Mouse (Mus musculus): ENCODE results near the gene Errfi1. TPM values are rescaled to one million over a fixed set of nuclear protein-coding genes. Genes with fewer than 3 reads are reported as not detected.
A peak's percentile ranks its signal among the peaks of the same experiment; 100 is the strongest.
"Not testable (repeated sequence)": the region's sequence is repeated elsewhere in the genome, so short reads cannot be mapped to it uniquely, and the experiment has no call there.

The Errfi1 gene
- polyA plus RNA-seq, 1 experiment from 2014 or later: 25.5 TPM

GRCm38 (mm10) chr4:150868859-150869258 lies 15.1 kb downstream of the Errfi1 start:
- H3K27ac ChIP-seq (replicated peaks; ENCODE audit: low read depth, low read length): no peak overlapping the region
- H3K9me3 ChIP-seq (ENCODE audit: control insufficient read depth, low read length): no peaks in the 10 kb centered on the region
- peaks cover 32% of the 10 kb centered on the region for H3K36me3 ChIP-seq (ENCODE audit: control insufficient read depth, insufficient read depth, low read length)
- no peak overlapping the region for H3K4me2 ChIP-seq (ENCODE audit: low read depth, low read length)
- H3K4me1 ChIP-seq (ENCODE audit: control insufficient read depth, insufficient read depth, low read length): peaks cover 12% of the 10 kb centered on the region
- no peak for ATAC-seq (ENCODE audit: low read depth)
- 67% methylated on average over 2 of the region's 2 CpGs for WGBS
- no peaks in the 10 kb centered on the region for H3K27me3 ChIP-seq (replicated peaks; ENCODE audit: control insufficient read depth, insufficient read depth, low read length)
- H3K9ac ChIP-seq (ENCODE audit: low read depth, low read length): no peak overlapping the region
- DNase-seq (ENCODE audit: low spot score): no peak
- H3K4me3 ChIP-seq (ENCODE audit: low read depth, low read length): no peak overlapping the region

DNA sequence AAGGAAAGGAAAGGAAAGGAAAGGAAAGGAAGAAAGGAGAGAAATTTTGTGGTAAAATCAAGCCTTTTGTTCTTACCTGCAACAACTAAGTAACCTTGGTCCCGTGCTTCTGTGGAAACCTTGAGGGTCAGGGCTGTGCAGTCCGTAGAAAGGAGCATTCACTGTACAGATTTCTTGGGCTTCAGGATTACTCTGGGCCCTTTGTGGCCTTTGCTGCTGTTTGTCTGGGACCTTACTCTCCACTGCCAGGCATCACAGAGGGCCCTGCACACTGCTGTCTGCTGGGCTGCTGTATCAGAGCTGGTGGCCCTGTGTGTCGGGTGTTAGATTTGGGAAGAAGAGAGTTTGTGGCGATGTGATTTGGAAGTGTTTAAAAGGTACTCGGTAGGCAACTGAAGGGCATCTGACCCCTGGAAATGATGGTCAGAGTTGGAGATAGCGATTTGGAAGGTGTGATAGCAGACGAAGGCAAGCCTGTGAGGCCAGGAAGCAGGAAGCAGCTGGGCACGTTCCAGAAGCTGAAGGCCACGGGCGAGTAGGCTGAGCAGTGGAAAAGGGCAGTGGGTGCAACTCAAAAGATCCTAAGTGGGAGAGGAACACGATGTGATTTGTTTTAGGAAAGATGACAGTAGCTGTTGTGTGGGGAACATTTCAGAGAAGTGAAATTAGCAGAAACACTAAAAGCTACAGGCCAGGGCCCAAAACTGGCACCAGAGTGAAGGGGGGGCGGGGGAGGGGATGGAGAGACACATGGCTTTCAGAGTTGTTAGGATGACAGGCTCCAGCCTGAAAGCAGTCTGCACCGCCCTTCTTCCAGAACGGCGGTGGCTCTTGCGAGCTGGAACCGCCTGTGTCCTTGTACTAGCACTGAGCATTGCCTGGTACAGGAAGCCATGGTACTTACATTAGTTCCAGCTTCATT lies 15.8 kb downstream of the Errfi1 start:
- H3K9me3 ChIP-seq (ENCODE audit: control insufficient read depth, low read length): no peaks in the 10 kb centered on the region
- no peak overlapping the region for H3K4me3 ChIP-seq (ENCODE audit: low read depth, low read length)
- ATAC-seq (ENCODE audit: low read depth) (no peak), DNase-seq (ENCODE audit: low spot score) (no peak)
- H3K27me3 ChIP-seq (replicated peaks; ENCODE audit: control insufficient read depth, insufficient read depth, low read length): no peaks in the 10 kb centered on the region
- no peak overlapping the region; the same call in 1 of the 2 replicates for H3K9ac ChIP-seq (ENCODE audit: low read depth, low read length)
- WGBS: 58% methylated on average over 17 of the region's 17 CpGs
- H3K27ac ChIP-seq (replicated peaks; ENCODE audit: low read depth, low read length): 0 out of 2 replicates have a peak overlapping the region, but pooled peaks have one; percentile 44
- peaks cover 32% of the 10 kb centered on the region for H3K36me3 ChIP-seq (ENCODE audit: control insufficient read depth, insufficient read depth, low read length)
- peaks cover 12% of the 10 kb centered on the region for H3K4me1 ChIP-seq (ENCODE audit: control insufficient read depth, insufficient read depth, low read length)
- no peak overlapping the region for H3K4me2 ChIP-seq (ENCODE audit: low read depth, low read length)

DNA sequence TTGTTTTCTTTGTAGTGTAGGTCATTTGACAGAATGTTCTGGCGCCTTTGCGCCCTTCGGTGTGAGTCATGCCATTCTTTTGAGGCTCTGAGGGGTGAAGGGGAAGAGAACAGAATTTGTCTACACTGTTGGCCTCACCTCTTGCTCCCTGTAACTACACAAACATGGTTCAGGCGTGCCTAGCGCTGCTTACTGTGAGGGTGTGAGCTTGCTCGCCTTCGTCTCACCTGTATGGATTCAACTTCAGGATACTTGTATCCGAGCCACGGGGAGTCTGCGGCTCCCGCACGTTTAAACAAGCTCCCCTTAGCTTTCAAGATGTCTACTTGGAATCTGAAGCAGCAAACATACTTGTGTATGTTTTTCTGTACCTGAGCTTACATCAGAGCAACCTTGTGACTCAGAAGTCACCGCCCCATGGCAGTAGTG lies 17.3 kb downstream of the Errfi1 start:
- H3K27ac ChIP-seq (replicated peaks; ENCODE audit: low read depth, low read length): peak overlapping the region; percentile 74
- H3K4me3 ChIP-seq (ENCODE audit: low read depth, low read length): no peak overlapping the region
- WGBS: 72% methylated on average over 13 of the region's 13 CpGs
- H3K4me2 ChIP-seq (ENCODE audit: low read depth, low read length): no peak overlapping the region
- no peaks in the 10 kb centered on the region for H3K27me3 ChIP-seq (replicated peaks; ENCODE audit: control insufficient read depth, insufficient read depth, low read length)
- H3K36me3 ChIP-seq (ENCODE audit: control insufficient read depth, insufficient read depth, low read length): peaks cover 26% of the 10 kb centered on the region
- no peaks in the 10 kb centered on the region for H3K9me3 ChIP-seq (ENCODE audit: control insufficient read depth, low read length)
- no peak for DNase-seq (ENCODE audit: low spot score)
- peak; percentile 20; the same call in 1 of the 2 replicates for ATAC-seq (ENCODE audit: low read depth)
- H3K4me1 ChIP-seq (ENCODE audit: control insufficient read depth, insufficient read depth, low read length): peaks cover 12% of the 10 kb centered on the region
- no peak overlapping the region for H3K9ac ChIP-seq (ENCODE audit: low read depth, low read length)

- 15% methylated on average over 9 of the region's 10 CpGs for WGBS
- peaks cover 12% of the 10 kb centered on the region for H3K4me1 ChIP-seq (ENCODE audit: control insufficient read depth, insufficient read depth, low read length)
- H3K36me3 ChIP-seq (ENCODE audit: control insufficient read depth, insufficient read depth, low read length): peaks cover 20% of the 10 kb centered on the region
- no peaks in the 10 kb centered on the region for H3K27me3 ChIP-seq (replicated peaks; ENCODE audit: control insufficient read depth, insufficient read depth, low read length)
- H3K9me3 ChIP-seq (ENCODE audit: control insufficient read depth, low read length): no peaks in the 10 kb centered on the region
- peak overlapping the region; percentile 74 for H3K27ac ChIP-seq (replicated peaks; ENCODE audit: low read depth, low read length)
- peak overlapping the region; percentile 9; the same call in 1 of the 2 replicates for H3K9ac ChIP-seq (ENCODE audit: low read depth, low read length)
- H3K4me2 ChIP-seq (ENCODE audit: low read depth, low read length): peak overlapping the region; percentile 26; the same call in 1 of the 2 replicates
- no peak overlapping the region for H3K4me3 ChIP-seq (ENCODE audit: low read depth, low read length)
- ATAC-seq (ENCODE audit: low read depth) (peak; percentile 89), DNase-seq (ENCODE audit: low spot score) (peak; percentile 91)
These were observed 17.8 kb downstream of the Errfi1 start for GRCm38 (mm10) chr4:150871392-150872138.

GRCm38 (mm10) chr4:150872139-150872651 lies 18.5 kb downstream of the Errfi1 start:
- Histone ChIP-seq H3K9ac (ENCODE audit: low read depth, low read length) (peak overlapping the region; percentile 9; the same call in 1 of the 2 replicates), H3K4me3 (ENCODE audit: low read depth, low read length) (no peak overlapping the region), H3K4me1 (ENCODE audit: control insufficient read depth, insufficient read depth, low read length) (peaks cover 12% of the 10 kb centered on the region), H3K9me3 (ENCODE audit: control insufficient read depth, low read length) (no peaks in the 10 kb centered on the region), H3K4me2 (ENCODE audit: low read depth, low read length) (peak overlapping the region; percentile 26; the same call in 1 of the 2 replicates), H3K27ac (replicated peaks; ENCODE audit: low read depth, low read length) (peak overlapping the region; percentile 74), H3K36me3 (ENCODE audit: control insufficient read depth, insufficient read depth, low read length) (peaks cover 14% of the 10 kb centered on the region), H3K27me3 (replicated peaks; ENCODE audit: control insufficient read depth, insufficient read depth, low read length) (no peaks in the 10 kb centered on the region)
- peak; percentile 71 for DNase-seq (ENCODE audit: low spot score)
- WGBS: 8% methylated on average over 8 of the region's 9 CpGs
- peak; percentile 51 for ATAC-seq (ENCODE audit: low read depth)

DNA sequence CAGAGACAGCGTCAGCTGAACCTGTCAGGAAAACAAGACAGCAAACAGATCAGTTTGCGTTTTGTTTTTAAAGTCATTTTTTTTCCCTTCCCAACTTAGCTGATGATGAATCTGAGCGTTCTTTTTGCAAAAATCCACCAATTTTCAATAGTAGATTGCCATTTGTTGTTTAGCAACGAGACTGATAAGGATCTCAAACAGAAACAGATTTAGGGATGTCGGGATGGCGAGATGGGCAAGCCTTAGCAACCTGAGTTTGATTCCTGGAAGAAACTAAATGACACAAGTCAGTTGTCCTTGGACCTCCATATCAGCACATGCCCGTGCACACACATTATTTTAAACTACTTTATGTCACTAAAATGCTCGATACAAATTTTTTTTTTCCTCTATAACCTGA lies 19.0 kb downstream of the Errfi1 start:
- ATAC-seq (ENCODE audit: low read depth) (no peak), DNase-seq (ENCODE audit: low spot score) (no peak)
- no peaks in the 10 kb centered on the region for H3K27me3 ChIP-seq (replicated peaks; ENCODE audit: control insufficient read depth, insufficient read depth, low read length)
- no peak overlapping the region for H3K9ac ChIP-seq (ENCODE audit: low read depth, low read length)
- peaks cover 12% of the 10 kb centered on the region for H3K4me1 ChIP-seq (ENCODE audit: control insufficient read depth, insufficient read depth, low read length)
- H3K36me3 ChIP-seq (ENCODE audit: control insufficient read depth, insufficient read depth, low read length): peaks cover 9% of the 10 kb centered on the region; the same call in 1 of the 2 replicates
- WGBS: 59% methylated on average over 8 of the region's 8 CpGs
- no peak overlapping the region for H3K4me2 ChIP-seq (ENCODE audit: low read depth, low read length)
- H3K9me3 ChIP-seq (ENCODE audit: control insufficient read depth, low read length): no peaks in the 10 kb centered on the region
- H3K4me3 ChIP-seq (ENCODE audit: low read depth, low read length): no peak overlapping the region
- H3K27ac ChIP-seq (replicated peaks; ENCODE audit: low read depth, low read length): peak overlapping the region; percentile 74

GRCm38 (mm10) chr4:150874416-150874815 lies 20.7 kb downstream of the Errfi1 start:
- H3K4me3 ChIP-seq (ENCODE audit: low read depth, low read length); H3K36me3 ChIP-seq (ENCODE audit: control insufficient read depth, insufficient read depth, low read length); DNase-seq (ENCODE audit: low spot score); H3K27ac ChIP-seq (replicated peaks; ENCODE audit: low read depth, low read length); H3K27me3 ChIP-seq (replicated peaks; ENCODE audit: control insufficient read depth, insufficient read depth, low read length); ATAC-seq (ENCODE audit: low read depth); H3K4me2 ChIP-seq (ENCODE audit: low read depth, low read length); H3K9ac ChIP-seq (ENCODE audit: low read depth, low read length): not testable (repeated sequence)
- 69% methylated on average over 4 of the region's 4 CpGs for WGBS
- H3K9me3 ChIP-seq (ENCODE audit: control insufficient read depth, low read length): peaks cover 15% of the 10 kb centered on the region
- peaks cover 12% of the 10 kb centered on the region for H3K4me1 ChIP-seq (ENCODE audit: control insufficient read depth, insufficient read depth, low read length)

GRCm38 (mm10) chr4:150875393-150875792 lies 21.7 kb downstream of the Errfi1 start:
- H3K4me2 ChIP-seq (ENCODE audit: low read depth, low read length): no peak overlapping the region
- peaks cover 25% of the 10 kb centered on the region for H3K9me3 ChIP-seq (ENCODE audit: control insufficient read depth, low read length)
- H3K9ac ChIP-seq (ENCODE audit: low read depth, low read length): no peak overlapping the region
- no peak for ATAC-seq (ENCODE audit: low read depth)
- no peak overlapping the region for H3K4me3 ChIP-seq (ENCODE audit: low read depth, low read length)
- H3K27ac ChIP-seq (replicated peaks; ENCODE audit: low read depth, low read length): no peak overlapping the region
- H3K27me3 ChIP-seq (replicated peaks; ENCODE audit: control insufficient read depth, insufficient read depth, low read length): no peaks in the 10 kb centered on the region
- no peaks in the 10 kb centered on the region for H3K36me3 ChIP-seq (ENCODE audit: control insufficient read depth, insufficient read depth, low read length)
- peaks cover 12% of the 10 kb centered on the region for H3K4me1 ChIP-seq (ENCODE audit: control insufficient read depth, insufficient read depth, low read length)
- DNase-seq (ENCODE audit: low spot score): no peak
- WGBS: 83% methylated on average over 10 of the region's 10 CpGs
